Mouse (Mus musculus): Measurements from ENCODE around the gene Ankrd22. TPM values are rescaled to one million over a fixed set of nuclear protein-coding genes. Genes with fewer than 3 reads are reported as not detected.
"Not testable (repeated sequence)": the region's sequence is repeated elsewhere in the genome, so short reads cannot be mapped to it uniquely, and the experiment has no call there.

The Ankrd22 gene
- polyA plus RNA-seq, 1 experiment from 2014 or later: 0.14 TPM

- no peak for ATAC-seq
- no peak overlapping the region for H3K9ac ChIP-seq (replicated peaks; ENCODE audit: low read depth)
- TF ChIP-seq CTCF (IDR thresholded peaks at IDR 0.05): no peak
- no peak for TF ChIP-seq EP300 (IDR thresholded peaks at IDR 0.05)
- H3K36me3 ChIP-seq (ENCODE audit: insufficient read depth, low read length): no peaks in the 10 kb centered on the region
- no peak overlapping the region for H3K4me3 ChIP-seq (ENCODE audit: low read depth, low read length)
- WGBS: 72% methylated on average over 3 of the region's 3 CpGs
- no peak overlapping the region for H3K4me2 ChIP-seq (replicated peaks; ENCODE audit: low read depth, low read length)
- no peaks in the 10 kb centered on the region for H3K27me3 ChIP-seq (replicated peaks; ENCODE audit: insufficient read depth, low read length)
- no peaks in the 10 kb centered on the region for H3K9me3 ChIP-seq (ENCODE audit: low read length)
- H3K27ac ChIP-seq (ENCODE audit: low read length): no peak overlapping the region
- peaks cover 4% of the 10 kb centered on the region; the same call in 1 of the 2 replicates for H3K4me1 ChIP-seq (ENCODE audit: insufficient read depth, low read depth, low read length)
- no peak for DNase-seq (ENCODE audit: low spot score)
These were observed 43.2 kb upstream of the Ankrd22 start for GRCm38 (mm10) chr19:34209031-34209430.

GRCm38 (mm10) chr19:34206760-34207440 lies 41.0 kb upstream of the Ankrd22 start:
- Histone ChIP-seq H3K4me2 (replicated peaks; ENCODE audit: low read depth, low read length) (no peak overlapping the region), H3K9me3 (ENCODE audit: low read length) (no peaks in the 10 kb centered on the region), H3K4me1 (ENCODE audit: insufficient read depth, low read depth, low read length) (peaks cover 4% of the 10 kb centered on the region; the same call in 1 of the 2 replicates), H3K27me3 (replicated peaks; ENCODE audit: insufficient read depth, low read length) (no peaks in the 10 kb centered on the region), H3K4me3 (ENCODE audit: low read depth, low read length) (no peak overlapping the region), H3K36me3 (ENCODE audit: insufficient read depth, low read length) (no peaks in the 10 kb centered on the region), H3K9ac (replicated peaks; ENCODE audit: low read depth) (no peak overlapping the region), H3K27ac (ENCODE audit: low read length) (no peak overlapping the region)
- ATAC-seq: no peak
- WGBS: 56% methylated on average over 8 of the region's 8 CpGs
- no peak for TF ChIP-seq CTCF (IDR thresholded peaks at IDR 0.05)
- TF ChIP-seq EP300 (IDR thresholded peaks at IDR 0.05): no peak
- peak; percentile 24 for DNase-seq (ENCODE audit: low spot score)

GRCm38 (mm10) chr19:34206128-34206527 lies 40.3 kb upstream of the Ankrd22 start:
- DNase-seq (ENCODE audit: low spot score); H3K9ac ChIP-seq (replicated peaks; ENCODE audit: low read depth); H3K4me1 ChIP-seq (ENCODE audit: insufficient read depth, low read depth, low read length); H3K27me3 ChIP-seq (replicated peaks; ENCODE audit: insufficient read depth, low read length); H3K9me3 ChIP-seq (ENCODE audit: low read length); H3K4me2 ChIP-seq (replicated peaks; ENCODE audit: low read depth, low read length); ATAC-seq; H3K4me3 ChIP-seq (ENCODE audit: low read depth, low read length); H3K36me3 ChIP-seq (ENCODE audit: insufficient read depth, low read length); H3K27ac ChIP-seq (ENCODE audit: low read length): not testable (repeated sequence)
- 48% methylated on average over 3 of the region's 4 CpGs for WGBS

- 56% methylated on average over 2 of the region's 2 CpGs for WGBS
- no peaks in the 10 kb centered on the region for H3K36me3 ChIP-seq (ENCODE audit: insufficient read depth, low read length)
- no peak overlapping the region for H3K4me2 ChIP-seq (replicated peaks; ENCODE audit: low read depth, low read length)
- no peaks in the 10 kb centered on the region for H3K27me3 ChIP-seq (replicated peaks; ENCODE audit: insufficient read depth, low read length)
- no peaks in the 10 kb centered on the region for H3K9me3 ChIP-seq (ENCODE audit: low read length)
- no peak overlapping the region for H3K4me3 ChIP-seq (ENCODE audit: low read depth, low read length)
- ATAC-seq (no peak), DNase-seq (ENCODE audit: low spot score) (no peak)
- no peaks in the 10 kb centered on the region; the same call in 1 of the 2 replicates for H3K4me1 ChIP-seq (ENCODE audit: insufficient read depth, low read depth, low read length)
- no peak for TF ChIP-seq CTCF (IDR thresholded peaks at IDR 0.05)
- no peak for TF ChIP-seq EP300 (IDR thresholded peaks at IDR 0.05)
- no peak overlapping the region for H3K27ac ChIP-seq (ENCODE audit: low read length)
- H3K9ac ChIP-seq (replicated peaks; ENCODE audit: low read depth): no peak overlapping the region
These were observed 36.8 kb upstream of the Ankrd22 start for GRCm38 (mm10) chr19:34202668-34203067.

GRCm38 (mm10) chr19:34199488-34199887 lies 33.6 kb upstream of the Ankrd22 start:
- no peaks in the 10 kb centered on the region; the same call in 1 of the 2 replicates for H3K4me1 ChIP-seq (ENCODE audit: insufficient read depth, low read depth, low read length)
- no peak for ATAC-seq
- no peak overlapping the region for H3K9ac ChIP-seq (replicated peaks; ENCODE audit: low read depth)
- no peak for DNase-seq (ENCODE audit: low spot score)
- 58% methylated on average over 2 of the region's 2 CpGs for WGBS
- no peak overlapping the region for H3K4me3 ChIP-seq (ENCODE audit: low read depth, low read length)
- no peaks in the 10 kb centered on the region for H3K9me3 ChIP-seq (ENCODE audit: low read length)
- no peak for TF ChIP-seq EP300 (IDR thresholded peaks at IDR 0.05)
- TF ChIP-seq CTCF (IDR thresholded peaks at IDR 0.05): no peak
- H3K4me2 ChIP-seq (replicated peaks; ENCODE audit: low read depth, low read length): no peak overlapping the region
- H3K27ac ChIP-seq (ENCODE audit: low read length): no peak overlapping the region
- no peaks in the 10 kb centered on the region for H3K36me3 ChIP-seq (ENCODE audit: insufficient read depth, low read length)
- H3K27me3 ChIP-seq (replicated peaks; ENCODE audit: insufficient read depth, low read length): no peaks in the 10 kb centered on the region

GRCm38 (mm10) chr19:34198901-34199300 lies 33.0 kb upstream of the Ankrd22 start:
- Histone ChIP-seq H3K27me3 (replicated peaks; ENCODE audit: insufficient read depth, low read length) (no peaks in the 10 kb centered on the region), H3K27ac (ENCODE audit: low read length) (no peak overlapping the region), H3K9me3 (ENCODE audit: low read length) (no peaks in the 10 kb centered on the region), H3K4me2 (replicated peaks; ENCODE audit: low read depth, low read length) (no peak overlapping the region), H3K9ac (replicated peaks; ENCODE audit: low read depth) (no peak overlapping the region), H3K36me3 (ENCODE audit: insufficient read depth, low read length) (no peaks in the 10 kb centered on the region), H3K4me3 (ENCODE audit: low read depth, low read length) (no peak overlapping the region), H3K4me1 (ENCODE audit: insufficient read depth, low read depth, low read length) (no peaks in the 10 kb centered on the region; the same call in 1 of the 2 replicates)
- no peak for TF ChIP-seq CTCF (IDR thresholded peaks at IDR 0.05)
- no peak for TF ChIP-seq EP300 (IDR thresholded peaks at IDR 0.05)
- 64% methylated on average over 4 of the region's 4 CpGs for WGBS
- peak; percentile 54 for DNase-seq (ENCODE audit: low spot score)
- ATAC-seq: no peak
